Mouse (Mus musculus): ENCODE results near the gene Hps4.

Gene Hps4

DNA sequence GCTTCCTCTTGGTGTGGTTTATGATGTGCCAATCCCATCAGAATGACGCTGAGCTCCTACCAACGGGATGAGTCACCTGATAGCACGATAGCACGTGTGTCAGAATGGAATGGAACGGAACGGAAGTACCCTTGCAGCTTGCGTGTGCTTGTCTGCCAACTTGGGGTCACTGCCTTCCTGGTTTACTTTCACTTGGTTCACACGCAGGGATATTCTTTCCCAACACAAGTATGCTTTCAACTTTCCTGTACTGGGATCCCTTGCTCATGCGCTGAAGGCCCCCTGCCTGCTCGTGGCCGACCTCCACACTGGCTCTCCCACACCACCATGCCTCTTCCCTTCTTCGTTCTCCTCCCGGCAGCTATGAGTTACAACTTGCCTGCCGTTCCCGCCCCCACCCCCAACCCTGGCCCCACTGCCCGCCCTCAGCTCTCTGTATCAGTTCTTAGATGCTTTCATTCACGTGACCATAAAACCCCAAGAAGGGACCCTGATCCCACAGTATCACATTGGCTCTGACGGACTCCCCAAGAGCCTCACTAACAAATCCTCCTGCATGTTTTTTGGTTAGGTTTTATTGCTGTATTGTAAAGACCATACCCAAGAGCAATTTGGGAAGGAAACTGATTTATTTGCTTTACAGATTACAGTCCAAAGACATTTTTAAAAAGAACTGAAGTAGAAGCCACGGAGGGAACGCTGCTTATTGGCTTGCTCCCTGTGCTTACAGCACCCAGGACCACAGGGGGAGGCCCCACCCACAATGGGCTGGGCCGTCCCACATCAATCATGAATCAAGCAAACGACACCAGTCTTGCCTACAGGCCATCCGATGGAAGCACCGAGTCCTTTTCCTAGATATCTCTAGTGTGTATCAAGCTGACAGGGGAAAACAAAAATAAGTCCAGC is 18.0 kb upstream of the Hps4 start:
- no peak for DNase-seq

- DNase-seq = peak; percentile 97
Observed at GRCm38 (mm10) chr5:112325546-112326445, 17.1 kb upstream of the Hps4 start, which contains the start of gene Tfip11. Tfip11 (plus strand) TSS chr5:112326358.

GRCm38 (mm10) chr5:112326446-112327009 is 16.4 kb upstream of the Hps4 start:
- no peak for DNase-seq

DNA sequence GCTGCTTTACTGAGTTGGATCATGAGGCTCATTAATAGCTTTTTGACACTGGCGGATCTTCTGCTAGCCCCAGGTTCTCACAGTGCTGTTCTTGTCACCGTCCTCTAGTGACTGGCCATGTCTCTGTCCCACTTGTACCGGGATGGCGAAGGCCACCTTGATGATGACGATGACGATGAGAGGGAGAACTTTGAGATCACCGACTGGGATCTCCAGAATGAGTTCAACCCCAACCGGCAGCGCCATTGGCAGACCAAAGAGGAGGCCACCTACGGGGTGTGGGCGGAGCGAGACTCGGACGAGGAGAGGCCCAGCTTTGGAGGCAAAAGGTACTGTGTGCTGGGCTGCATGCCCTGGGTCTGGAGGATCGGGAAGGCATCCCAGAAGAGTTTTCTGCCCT is 15.0 kb upstream of the Hps4 start:
- DNase-seq = no peak

DNA sequence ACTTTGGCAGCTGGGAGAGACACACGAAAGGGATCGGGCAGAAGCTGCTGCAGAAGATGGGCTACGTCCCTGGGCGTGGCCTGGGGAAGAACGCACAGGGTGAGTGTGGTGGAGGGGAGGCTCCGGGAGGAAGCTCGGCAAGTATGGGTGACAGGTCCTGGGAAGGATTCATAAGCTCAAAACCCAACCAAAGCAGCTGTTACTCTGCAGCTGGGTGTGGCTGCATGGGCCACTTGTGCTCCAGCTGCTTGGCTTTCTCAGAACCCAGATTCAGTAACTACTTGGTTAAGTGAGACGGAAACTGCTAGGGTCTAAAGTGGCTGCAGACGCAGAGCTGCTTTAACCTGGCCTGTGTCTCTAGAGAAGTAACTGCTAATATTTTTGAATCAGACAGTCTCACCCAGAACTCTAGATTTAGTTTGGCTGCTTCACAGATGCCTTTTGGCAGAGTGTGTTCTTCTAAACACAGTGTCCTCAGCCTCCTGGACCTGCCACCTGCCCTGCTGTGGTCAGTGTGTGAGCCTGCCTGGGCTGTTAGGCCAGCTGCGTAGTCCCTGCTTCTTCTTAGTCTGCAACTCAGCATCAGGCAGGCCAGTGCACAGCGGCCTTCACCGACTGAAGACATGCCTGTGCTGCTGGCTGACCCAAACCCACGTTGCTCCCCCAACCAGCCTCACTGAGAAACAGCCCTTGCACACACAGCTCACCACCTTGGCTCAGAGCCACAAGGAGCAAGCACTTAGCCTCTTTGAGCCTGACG is 12.9 kb upstream of the Hps4 start:
- no peak for DNase-seq

DNA sequence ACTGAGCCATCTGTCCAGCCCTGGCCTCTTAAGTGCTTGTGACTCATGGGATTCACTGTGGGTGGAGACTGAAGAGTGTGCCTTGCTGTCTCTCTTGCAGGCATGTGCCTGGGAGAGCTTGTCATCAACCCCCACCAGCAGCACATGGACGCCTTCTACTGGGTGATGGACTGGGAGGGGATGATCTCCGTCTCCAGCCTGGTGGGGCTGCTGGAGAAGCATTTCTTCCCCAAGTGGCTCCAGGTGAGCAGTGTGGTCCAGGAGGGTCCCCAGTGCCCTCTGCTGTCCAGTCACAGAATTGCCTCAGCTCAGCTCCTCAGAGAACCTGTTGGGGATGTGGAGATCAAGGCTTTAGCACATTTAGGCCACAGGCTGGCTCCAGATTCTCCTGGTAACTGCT is 7.4 kb upstream of the Hps4 start:
- peak; percentile 48 for DNase-seq

GRCm38 (mm10) chr5:112337004-112337403 is 5.9 kb upstream of the Hps4 start:
- no peak for DNase-seq

GRCm38 (mm10) chr5:112339215-112339614 is 3.7 kb upstream of the Hps4 start:
- no peak for DNase-seq

- DNase-seq = no peak
Observed at GRCm38 (mm10) chr5:112343205-112343595, 317 bp downstream of the Hps4 start.

DNA sequence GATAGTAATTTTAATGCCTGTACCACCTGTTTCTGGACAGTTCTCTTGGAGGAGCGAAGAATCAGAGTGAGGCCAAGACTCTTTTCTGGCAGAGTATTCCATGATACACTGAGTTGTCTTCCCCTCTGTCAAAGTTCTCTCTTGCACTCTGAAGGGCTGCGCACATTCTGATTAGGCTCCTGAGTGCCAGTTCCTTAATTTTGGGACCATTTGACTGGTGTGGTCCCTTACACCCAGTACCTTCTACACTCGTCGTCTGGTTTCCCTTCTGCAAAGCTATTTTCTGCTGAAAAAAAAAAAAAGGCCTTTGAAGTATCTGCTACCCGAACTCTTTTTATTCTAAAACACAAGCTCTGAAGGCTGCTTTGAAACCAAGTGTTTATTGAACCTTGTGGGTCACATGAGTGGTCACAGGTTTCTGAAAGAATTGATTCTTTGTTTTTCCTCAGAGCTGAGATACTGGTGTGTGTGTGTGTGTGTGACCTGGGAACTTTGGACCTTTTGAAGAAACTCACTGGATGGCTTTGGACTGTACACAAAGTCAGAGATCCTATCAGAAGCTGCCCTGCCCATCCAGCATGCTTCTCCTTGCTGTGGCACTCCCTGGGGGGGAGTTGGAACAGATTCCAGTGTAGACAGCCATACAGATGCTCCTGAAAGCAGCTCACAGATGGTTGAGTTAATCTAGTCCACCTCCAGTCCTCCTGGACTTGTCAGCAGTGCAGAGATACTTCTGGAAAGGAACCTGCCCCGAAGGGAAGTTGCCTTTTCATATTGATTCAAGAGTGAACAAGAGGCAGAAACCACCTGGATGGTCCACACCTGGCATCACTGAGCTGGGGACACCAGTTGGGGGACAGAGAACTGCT is 1.4 kb downstream of the Hps4 start:
- DNase-seq = peak; percentile 79

GRCm38 (mm10) chr5:112346211-112346965 is 3.5 kb downstream of the Hps4 start:
- DNase-seq = no peak

GRCm38 (mm10) chr5:112349169-112349568 is 6.3 kb downstream of the Hps4 start:
- DNase-seq = no peak

DNA sequence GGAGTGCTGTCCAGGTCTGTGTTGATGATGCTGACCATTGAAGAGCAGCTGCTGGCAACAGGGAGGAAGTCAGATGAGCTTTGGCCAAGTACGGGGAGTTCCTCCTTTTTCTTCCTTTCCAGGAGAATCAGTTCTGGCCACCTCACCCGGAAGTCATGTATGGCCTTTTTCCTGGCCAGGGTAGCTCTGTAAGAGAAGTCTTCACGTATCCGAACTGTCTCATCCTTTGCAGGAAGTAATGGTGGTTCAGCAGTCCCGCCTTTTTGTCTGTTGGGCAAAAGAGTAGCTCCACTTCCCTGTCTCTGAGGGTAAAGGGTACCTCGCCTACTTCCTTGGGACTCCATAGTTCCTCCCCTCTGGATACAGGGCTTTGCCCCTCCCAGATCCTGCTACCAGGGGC is 12.6 kb downstream of the Hps4 start:
- no peak for DNase-seq

DNA sequence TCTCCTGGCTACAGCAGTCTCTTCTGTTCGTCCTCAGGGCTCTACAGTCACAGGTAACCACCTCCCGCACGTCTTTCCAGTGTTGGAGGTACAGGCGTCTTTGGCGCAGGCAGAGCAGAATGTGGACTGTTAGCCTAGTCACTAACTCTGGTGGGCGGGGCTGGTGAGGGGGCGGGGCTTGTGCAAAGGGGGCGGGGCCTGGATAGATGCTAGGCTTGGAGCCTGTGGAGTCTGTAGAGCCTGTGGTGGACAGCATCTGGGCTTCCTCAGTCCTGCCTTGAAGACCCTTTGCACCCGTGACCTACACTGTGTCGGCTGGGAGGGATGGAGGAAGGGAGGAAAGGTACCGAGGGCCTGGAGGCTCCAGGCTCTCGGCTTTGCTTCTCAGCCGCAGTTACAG is 13.0 kb downstream of the Hps4 start, which contains the start of gene Gm6583:
Gm6583 (minus strand) TSS at position 124 of the 400 bp plus-strand sequence.
- DNase-seq = no peak

GRCm38 (mm10) chr5:112356322-112356721 is 13.4 kb downstream of the Hps4 start:
- DNase-seq = no peak

- no peak for DNase-seq
Observed at GRCm38 (mm10) chr5:112359520-112359919, 16.6 kb downstream of the Hps4 start.

- DNase-seq = no peak
Observed at GRCm38 (mm10) chr5:112360077-112360476, 17.2 kb downstream of the Hps4 start.

DNA sequence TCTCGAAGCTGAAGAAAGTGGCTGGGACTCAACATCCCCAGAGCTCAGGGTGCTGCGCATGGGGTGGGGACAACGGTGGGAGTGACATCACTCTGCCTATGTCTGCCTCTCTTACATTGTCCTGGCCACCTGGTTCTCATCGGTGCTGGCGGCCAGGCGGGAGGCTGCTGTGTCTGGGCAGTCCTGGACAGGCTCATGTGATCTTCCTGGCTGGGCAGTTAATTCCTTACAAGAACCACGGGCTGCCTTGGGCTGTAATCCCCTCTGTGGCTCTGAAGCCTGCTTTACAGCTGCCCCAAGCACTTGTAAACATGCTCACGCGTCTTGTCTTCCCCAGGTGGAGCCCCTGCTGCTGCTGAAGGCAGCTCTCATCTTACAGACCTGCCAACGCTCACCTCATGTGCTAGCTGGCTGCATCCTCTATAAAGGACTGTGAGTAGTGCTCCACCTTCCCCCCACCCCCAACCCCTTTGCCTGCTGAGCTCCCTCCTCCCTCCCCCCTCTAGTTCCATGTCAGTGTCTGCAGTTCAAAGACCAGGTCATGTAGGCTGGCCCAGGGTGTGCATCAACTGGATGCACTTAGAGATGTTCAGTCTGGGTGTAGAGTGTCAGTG is 21.4 kb downstream of the Hps4 start:
- DNase-seq = no peak

GRCm38 (mm10) chr5:112366879-112367278 is 24.0 kb downstream of the Hps4 start:
- no peak for DNase-seq

DNA sequence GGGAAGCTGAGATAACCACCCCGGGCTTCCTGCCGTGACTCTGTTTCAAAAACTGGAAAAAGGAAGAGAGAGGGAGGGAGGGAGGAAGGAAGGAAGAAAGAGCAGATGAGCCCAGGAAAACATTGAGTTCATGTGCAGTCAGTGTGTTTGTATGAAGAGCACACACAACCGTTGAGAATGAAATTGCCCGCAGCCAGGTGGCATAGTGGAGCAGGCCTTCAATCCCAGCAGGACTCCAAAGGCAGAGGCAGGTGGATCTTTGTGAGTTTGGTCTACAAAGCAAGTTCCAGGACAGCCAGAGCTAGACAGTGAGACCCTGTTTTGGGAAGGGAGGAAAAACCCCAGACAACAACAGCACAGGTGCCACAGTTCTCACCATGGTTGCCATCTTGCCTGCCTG is 24.5 kb downstream of the Hps4 start:
- no peak for DNase-seq

All from right cerebral cortex, adult 18-20 months (tissue).